Mouse (Mus musculus) layer of hippocampus, adult 9-11 months (tissue): ENCODE data around the gene Tssc4.

ENCODE experiments used
- DNase-seq: peaks from one replicate; pipeline ENCODE4 v3.0.0; 2022

Gene Tssc4

GRCm38 (mm10) chr7:143046358-143046757, 22.7 kb upstream of the Tssc4 start:
- DNase-seq = no peak

- DNase-seq = no peak
Measured at GRCm38 (mm10) chr7:143049331-143049730, 19.7 kb upstream of the Tssc4 start.

- DNase-seq = no peak
Measured at GRCm38 (mm10) chr7:143049841-143050816, 18.9 kb upstream of the Tssc4 start.

DNA sequence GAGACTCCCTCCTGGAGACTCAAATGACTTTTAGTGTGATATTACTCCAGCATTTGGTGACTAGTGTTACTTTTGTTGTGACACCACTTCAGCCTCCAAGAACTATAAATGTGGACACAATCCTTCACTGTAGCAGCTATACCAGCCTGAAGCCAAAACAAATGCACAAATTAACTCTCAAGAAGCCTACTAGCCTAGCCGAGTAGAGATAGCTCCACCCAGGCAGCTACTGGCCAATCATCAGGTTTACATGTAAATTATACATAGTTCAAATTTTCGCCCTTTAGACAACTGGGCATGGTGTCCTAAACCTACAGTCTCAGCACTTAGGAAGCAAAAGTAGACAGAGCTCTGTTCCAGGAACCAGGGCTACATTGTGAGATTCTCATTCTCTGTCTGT, 17.7 kb upstream of the Tssc4 start:
- DNase-seq = no peak

DNA sequence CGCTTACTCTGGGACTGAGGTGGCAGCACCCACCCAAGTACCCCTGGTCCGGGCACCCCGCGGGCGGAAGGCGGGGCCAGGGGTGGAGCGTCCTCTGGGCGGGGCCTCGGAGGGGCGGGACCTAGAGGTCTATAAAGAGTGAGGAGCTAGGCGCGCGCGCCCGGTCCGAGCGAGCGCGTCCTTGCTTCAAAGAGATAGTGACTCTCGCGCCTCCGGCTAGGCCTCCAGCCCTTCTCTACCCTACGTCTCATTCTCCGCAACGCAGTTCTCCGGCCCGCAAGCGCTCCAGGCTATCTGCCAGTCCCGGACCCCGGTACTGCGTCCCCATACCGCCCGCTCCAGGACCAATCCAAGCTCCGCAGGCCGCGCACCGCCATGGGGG, 16.4 kb upstream of the Tssc4 start, which contains the start of gene Cd81:
Gene Cd81 (plus strand): TSS at position 114 of the 382 bp plus-strand sequence.
- DNase-seq = peak; percentile 80

DNA sequence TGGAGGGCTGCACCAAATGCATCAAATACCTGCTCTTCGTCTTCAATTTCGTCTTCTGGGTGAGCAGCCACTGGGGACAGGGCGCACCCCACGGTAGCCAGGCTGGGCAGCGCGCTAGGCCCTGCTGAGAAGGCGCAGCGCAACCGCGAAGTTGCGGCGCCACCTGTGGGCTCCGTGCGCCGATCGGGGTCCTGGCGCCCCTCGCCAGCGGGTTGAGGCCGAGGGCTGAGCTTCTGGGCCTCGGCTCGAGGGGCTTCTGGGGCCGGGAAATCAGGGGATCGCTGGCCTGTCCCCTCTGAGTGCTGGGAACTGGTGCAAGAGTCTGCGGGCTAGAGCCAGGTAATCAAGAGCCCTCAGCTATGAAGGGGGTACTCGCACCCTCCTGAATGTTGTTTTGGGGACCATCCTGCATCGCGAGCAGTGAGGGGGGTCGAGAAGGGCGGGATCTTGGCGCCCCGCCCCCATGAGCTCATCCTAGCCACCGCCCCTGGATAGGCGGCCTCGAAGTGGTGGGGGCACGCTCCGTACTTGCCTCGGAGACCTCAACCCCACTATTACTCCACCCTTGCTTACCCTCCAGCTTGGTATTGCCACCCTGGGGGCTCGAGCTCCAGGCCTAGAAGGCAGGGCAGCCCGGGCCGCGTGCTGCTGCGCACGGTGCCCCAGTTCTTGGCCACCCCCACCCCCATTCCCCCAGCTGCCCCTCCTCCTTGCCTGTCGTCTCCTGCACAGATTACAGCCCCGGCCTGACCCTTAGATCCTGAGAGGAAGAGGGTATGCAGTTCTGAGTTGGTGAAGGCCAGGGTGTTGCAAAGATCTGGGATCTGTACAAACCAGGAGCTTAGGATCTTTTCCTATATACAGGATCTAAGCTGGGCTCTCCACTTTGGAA, 15.8 kb upstream of the Tssc4 start:
- DNase-seq = no peak

DNA sequence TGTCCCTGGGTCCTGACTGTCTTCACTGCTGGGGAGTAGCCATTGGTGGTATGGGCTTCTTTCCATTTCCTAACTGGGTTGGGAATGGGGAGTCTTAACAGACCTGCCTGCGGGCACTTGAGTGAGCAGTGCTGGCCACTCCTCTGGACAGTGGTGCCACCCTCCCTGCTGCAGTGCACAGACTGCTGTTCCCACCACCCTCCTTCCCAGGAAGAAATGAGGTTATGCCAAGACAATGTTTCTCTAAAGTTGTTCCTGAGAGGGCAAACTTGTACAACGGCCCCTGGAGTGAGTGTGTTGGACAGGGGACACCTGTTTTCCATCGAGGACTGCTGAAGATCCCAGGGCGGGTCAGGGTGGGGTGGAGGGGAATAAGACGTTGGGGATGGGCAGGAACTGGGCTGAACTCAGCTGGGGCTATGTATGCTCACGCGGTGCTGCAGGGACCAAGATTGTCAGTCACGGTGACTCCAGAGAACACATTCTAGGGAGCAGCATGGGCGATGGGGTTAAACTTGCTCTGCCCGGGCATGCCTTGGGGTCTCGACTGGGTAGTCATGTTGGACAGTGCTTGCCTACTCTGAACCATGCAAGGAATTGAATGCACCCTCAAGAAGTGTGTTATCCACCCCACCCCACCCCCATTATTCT, 15.0 kb upstream of the Tssc4 start:
- DNase-seq = no peak

DNA sequence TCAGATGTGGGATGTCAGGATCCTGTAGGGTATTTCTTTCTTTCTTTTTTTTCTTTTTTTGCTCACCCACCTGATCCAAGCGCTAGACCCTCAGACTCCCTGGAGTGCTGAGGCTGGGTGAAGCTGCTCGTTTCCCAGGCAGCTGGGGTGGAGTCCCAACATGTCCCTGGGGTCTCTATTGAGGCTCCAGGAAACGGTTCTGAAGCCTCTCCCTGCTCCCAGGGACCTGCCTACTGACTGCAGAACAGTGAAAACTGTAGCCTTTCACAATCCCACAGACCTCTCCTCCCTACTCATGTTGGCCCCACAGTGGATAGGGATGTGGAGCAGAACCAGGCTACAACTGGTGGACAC, 14.5 kb upstream of the Tssc4 start:
- DNase-seq = no peak

DNA sequence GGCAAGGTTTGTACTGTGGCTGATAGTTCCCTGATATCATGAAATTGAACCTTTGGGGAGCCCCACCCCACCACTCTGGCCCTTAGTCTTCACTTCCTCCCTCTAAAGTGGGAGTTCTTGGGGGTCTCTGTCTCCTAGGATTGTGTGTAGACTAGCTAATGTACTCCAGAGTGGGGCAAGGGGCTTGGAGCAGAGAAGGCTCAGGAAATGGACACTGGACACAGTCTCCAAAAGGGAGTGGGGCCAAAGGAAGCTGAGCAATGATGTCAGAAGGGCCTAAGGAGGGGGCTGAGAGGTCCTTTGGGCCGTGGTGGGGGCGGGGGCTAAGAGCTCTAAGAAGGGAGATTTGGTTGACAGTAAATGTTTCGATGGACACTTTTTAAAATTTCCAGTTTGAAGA, 14.0 kb upstream of the Tssc4 start:
- no peak for DNase-seq

GRCm38 (mm10) chr7:143055499-143056186, 13.4 kb upstream of the Tssc4 start:
- DNase-seq = no peak

- no peak for DNase-seq
Measured at GRCm38 (mm10) chr7:143057023-143057422, 12.0 kb upstream of the Tssc4 start.

GRCm38 (mm10) chr7:143057667-143058220, 11.3 kb upstream of the Tssc4 start:
- DNase-seq = no peak

GRCm38 (mm10) chr7:143058221-143058697, 10.8 kb upstream of the Tssc4 start:
- DNase-seq = no peak

DNA sequence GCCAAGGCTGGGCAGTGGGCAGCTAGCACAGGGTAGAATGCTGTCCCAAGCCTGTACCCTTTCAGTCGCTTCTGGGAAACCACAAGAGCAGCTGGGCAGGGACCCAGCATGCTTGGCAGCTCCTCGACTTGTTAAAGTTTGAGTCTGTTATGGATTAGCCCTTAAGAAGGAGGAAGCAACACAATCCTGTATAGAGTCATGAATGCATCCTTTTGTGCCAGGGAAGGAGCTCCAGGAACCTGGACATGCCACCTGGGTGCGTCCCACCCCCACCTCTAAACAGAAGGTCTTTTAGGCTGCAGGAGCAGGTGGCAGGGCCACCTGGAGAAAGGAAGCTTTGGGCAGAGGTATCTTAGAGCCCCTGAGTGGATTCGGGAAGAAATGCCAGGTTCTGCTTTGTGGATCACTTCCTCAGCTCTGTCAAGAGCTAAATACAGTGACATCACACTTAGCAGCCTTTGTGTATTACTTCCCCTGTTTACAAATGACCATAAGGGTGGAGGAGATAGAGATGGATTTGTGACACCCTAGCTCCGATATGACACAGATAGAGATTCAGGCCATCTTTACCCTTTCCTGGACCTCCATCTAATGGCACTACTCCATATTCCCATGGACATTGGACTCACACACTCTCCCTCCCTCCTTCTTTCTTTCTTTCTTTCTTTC, 9.7 kb upstream of the Tssc4 start:
- no peak for DNase-seq

- no peak for DNase-seq
Measured at GRCm38 (mm10) chr7:143062704-143063103, 6.3 kb upstream of the Tssc4 start.

DNA sequence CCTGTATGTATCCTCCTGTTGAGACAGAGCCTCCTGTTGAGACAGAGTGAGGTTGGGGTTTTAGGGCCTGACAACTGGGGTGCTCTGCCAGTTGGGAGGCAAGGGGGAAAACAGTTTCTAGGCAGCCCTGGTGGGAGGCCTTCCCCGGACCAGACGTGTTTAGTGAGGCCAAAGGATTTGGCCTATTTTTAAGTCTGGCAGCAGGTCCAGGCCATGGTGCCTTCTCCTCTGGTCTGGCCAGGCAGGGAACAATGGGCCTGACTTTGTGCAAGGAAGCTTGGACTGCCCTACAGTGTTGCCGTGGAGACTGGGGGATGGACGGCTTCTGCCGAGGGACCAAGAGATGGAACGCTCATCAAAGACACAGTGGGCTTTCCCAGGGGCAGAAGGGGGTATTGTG, 4.8 kb upstream of the Tssc4 start:
- DNase-seq = no peak

DNA sequence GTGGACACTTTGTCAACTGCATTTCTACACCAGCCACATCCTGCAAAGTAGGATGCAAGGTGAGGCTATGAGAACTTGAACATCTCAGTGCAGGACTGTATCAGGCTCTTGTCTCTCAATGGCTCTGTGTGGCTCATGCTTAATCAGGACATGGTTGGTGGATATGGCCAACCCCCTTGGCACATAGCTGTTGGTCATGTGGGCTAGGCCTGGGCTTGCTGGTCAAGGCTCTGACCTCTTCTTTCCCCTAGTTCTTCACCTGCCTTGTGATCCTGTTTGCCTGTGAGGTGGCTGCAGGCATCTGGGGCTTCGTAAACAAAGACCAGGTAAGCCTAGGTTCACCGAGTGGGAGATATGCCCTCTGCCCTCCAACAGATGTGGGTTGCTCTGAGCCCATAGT, 3.4 kb upstream of the Tssc4 start:
- DNase-seq = no peak

DNA sequence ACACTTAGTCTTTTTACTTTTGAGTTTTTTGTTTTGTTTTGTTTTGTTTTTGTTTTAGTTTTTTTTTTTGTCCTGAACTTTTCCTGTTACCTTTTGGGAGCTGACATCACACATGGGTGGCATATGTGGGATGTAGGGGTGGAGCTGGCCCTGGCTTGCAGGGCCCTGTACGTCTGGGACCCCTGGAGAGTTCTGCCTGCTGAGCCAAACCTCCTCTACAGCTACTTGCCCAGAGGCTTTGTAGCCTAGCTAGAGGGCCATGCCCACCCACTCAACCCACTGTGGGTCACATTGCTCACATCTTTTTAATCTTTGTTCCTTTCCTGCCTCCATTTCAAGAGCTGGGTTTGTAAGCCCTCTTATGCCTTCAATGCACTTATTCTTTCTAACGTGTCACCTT, 1.6 kb upstream of the Tssc4 start:
- DNase-seq = no peak

GRCm38 (mm10) chr7:143067897-143068296, 1.2 kb upstream of the Tssc4 start:
- DNase-seq = no peak

GRCm38 (mm10) chr7:143068316-143068881, 650 bp upstream of the Tssc4 start:
- peak; percentile 70 for DNase-seq

GRCm38 (mm10) chr7:143069751-143070400, 827 bp downstream of the Tssc4 start:
- DNase-seq = no peak
